Mouse (Mus musculus) neutrophil, adult 5-6 weeks (primary cell): ENCODE data around the gene Timm22. TPM values are rescaled to one million over a fixed set of nuclear protein-coding genes. Genes with fewer than 3 reads are reported as not detected.

Experiments
- ATAC-seq: fragments of 151-379, 151-347 bp; 2 replicates; pipeline ENCODE4 v1.8.0; 2017; ENCODE audit warnings: mild to moderate bottlenecking, moderate TSS enrichment; ENCODE audit not compliant: insufficient number of reproducible peaks, poor library complexity, low FRiP score, severe bottlenecking; ENCODE audit errors: extremely low read depth
- total RNA-seq: library from RNA; stranded (forward); fragments of 200-1000 nt; gene quantifications from 2 replicates; pipeline ENCODE4 v1.2.3, GENCODE M21; 2017

Timm22 gene
- 4.3 and 5.6 TPM in 2 replicates for total RNA-seq

- ATAC-seq, result peak; percentile 97
Measured at GRCm38 (mm10) chr11:76406702-76407583, at the start of gene Timm22. Gene Timm22, plus strand, starts transcription at chr11:76406952.

GRCm38 (mm10) chr11:76357464-76357863 lies 49.3 kb upstream of the Timm22 start:
- ATAC-seq, result no peak

GRCm38 (mm10) chr11:76358628-76359320 lies 48.0 kb upstream of the Timm22 start:
- no peak for ATAC-seq

- no peak for ATAC-seq
Measured at GRCm38 (mm10) chr11:76360255-76360654, 46.5 kb upstream of the Timm22 start.

- no peak for ATAC-seq
Measured at GRCm38 (mm10) chr11:76361422-76361821, 45.3 kb upstream of the Timm22 start.

GRCm38 (mm10) chr11:76363178-76363577 lies 43.6 kb upstream of the Timm22 start:
- no peak for ATAC-seq

GRCm38 (mm10) chr11:76363636-76364035 lies 43.1 kb upstream of the Timm22 start:
- ATAC-seq, result no peak

- ATAC-seq, result no peak
Measured at GRCm38 (mm10) chr11:76364038-76364437, 42.7 kb upstream of the Timm22 start.

GRCm38 (mm10) chr11:76366720-76367119 lies 40.0 kb upstream of the Timm22 start:
- ATAC-seq, result no peak

GRCm38 (mm10) chr11:76370491-76370890 lies 36.3 kb upstream of the Timm22 start:
- ATAC-seq, result no peak

GRCm38 (mm10) chr11:76372120-76372519 lies 34.6 kb upstream of the Timm22 start:
- no peak for ATAC-seq

- ATAC-seq, result no peak
Measured at GRCm38 (mm10) chr11:76372534-76372933, 34.2 kb upstream of the Timm22 start.

- no peak for ATAC-seq
Measured at GRCm38 (mm10) chr11:76374491-76375185, 32.1 kb upstream of the Timm22 start.

- no peak for ATAC-seq
Measured at GRCm38 (mm10) chr11:76376425-76376824, 30.3 kb upstream of the Timm22 start.

GRCm38 (mm10) chr11:76379921-76380544 lies 26.7 kb upstream of the Timm22 start:
- no peak for ATAC-seq

GRCm38 (mm10) chr11:76381201-76381885 lies 25.4 kb upstream of the Timm22 start:
- no peak for ATAC-seq

- ATAC-seq, result no peak
Measured at GRCm38 (mm10) chr11:76382711-76383324, 23.9 kb upstream of the Timm22 start.

- ATAC-seq, result no peak
Measured at GRCm38 (mm10) chr11:76384307-76384706, 22.4 kb upstream of the Timm22 start.
